Mouse (Mus musculus) megakaryocyte-erythroid progenitor cell, adult 5-6 weeks (primary cell): ENCODE measurements around the gene Gm9008. TPM values are rescaled to one million over a fixed set of nuclear protein-coding genes. Genes with fewer than 3 reads are reported as not detected.

ENCODE experiments used
- ATAC-seq: replicated peaks from 2 replicates; pipeline ENCODE4 v1.8.0; 2016; ENCODE audit warnings: mild to moderate bottlenecking, inconsistent platforms; ENCODE audit not compliant: severe bottlenecking, poor library complexity, low FRiP score, low TSS enrichment
- total RNA-seq, 2 experiments: library from RNA; stranded (forward) in 1 of 2; stranded (reverse) in 1 of 2; fragments of 200-1000, 215-1000 nt in 1 of 2; fragments of >200 nt in 1 of 2; fragmentation: Nextera tagmentation in 1 of 2; gene quantifications; 2 replicates each; pipeline ENCODE4 v1.2.3; 2014 to 2017

Gm9008 gene
- total RNA-seq (2014; fragmentation: Nextera tagmentation) = 0.24 TPM in 1 of 2 replicates, not detected in the other
- total RNA-seq (2017) = not detected in 2 replicates

- peak; percentile 52 for ATAC-seq
Measured at GRCm38 (mm10) chr6:76497054-76497835, at the start of gene Gm9008. Gene Gm9008 (minus strand): TSS chr6:76497784.

DNA sequence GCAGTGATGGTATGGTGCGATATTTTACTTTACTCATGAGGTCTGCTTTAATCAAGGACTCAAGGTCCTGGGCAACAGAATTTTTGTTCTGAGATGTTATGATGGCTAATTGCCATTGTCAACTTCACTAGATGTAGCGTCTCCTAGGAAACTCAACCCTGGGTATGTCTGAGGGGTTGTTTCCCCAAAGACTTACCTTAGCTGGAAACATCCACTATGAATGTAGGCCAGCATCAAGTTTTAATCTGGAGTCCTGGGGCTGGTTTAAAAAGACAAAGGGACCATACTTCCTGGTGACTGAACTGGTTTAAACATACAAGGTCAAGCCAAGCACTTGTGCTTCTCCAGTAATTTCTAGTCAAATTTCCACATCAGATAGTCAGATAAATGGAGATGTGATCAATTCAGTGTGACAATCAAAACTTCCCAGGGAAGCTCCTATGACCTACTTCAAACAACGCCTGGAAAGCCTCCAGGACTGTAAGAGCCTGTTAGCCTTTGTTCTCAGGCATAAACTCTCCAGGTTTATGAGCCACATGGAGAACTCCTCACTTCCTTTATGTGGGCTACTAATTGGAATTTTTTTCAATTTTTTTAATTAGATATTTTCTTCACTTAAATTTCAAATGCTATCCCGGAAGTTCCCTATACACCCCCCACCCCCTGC, 24.5 kb upstream of the Gm9008 start:
- no peak for ATAC-seq

DNA sequence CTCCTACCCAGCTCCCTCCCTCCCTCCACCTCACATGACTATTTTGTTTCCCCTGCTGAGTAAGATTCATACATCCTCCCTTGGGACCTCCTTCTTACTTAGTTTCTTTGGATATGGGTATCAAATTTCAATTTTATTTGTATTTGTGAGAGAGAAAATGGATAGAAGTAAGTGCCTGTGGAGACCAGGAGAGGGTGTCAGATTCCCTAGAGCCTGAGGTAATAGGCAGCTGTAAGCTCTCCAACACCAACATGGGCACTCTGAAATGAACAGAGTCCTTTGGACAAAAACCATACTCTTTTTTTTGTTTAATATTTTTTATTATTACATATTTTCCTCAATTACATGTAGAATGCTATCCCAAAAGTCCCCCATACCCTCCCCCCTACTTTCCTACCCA, 12.6 kb upstream of the Gm9008 start:
- ATAC-seq = no peak

DNA sequence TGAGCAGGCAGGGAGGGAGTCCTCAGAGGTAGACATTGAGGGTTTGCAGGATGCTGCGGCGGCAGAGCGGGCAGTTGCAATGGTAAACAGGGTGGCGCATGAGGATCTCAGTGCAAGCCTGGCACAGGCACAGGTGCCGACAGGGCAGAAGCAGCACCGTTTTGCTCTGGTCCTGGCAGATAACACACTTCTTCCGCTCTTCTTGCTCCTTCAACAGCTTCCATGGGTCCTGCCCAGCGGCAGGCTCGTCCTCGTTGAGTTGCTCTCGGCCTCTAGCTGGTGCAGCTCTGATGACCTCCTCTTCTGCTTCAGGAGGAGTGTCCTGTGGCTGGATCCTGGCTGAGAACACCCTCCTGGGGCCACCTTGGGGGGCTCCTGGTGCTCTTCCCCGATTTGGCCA, 1.2 kb downstream of the Gm9008 start:
- peak; percentile 68 for ATAC-seq

DNA sequence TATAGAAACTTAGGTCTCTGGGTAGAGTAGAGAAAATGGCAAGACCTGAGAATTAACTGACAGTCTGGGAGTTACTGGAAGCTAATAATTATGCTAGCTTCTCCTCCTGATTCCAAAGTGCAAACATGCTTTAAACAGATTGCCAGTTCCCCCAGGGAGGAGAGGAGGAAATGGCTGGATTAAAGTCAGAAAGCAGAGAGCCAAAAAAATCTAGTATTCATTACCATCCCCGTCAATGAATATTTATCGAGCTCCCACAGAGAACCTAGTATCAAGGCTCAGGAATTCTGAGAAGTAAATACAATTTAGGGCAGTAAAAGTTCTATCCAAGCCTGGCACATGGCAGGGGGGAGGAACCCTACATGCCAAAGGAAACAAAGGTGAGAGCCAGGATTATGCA, 29.4 kb downstream of the Gm9008 start:
- ATAC-seq = no peak
